Mouse (Mus musculus) hindbrain, embryonic 16.5 days (tissue): Measurements from ENCODE around the gene C2cd2l. TPM values are rescaled to one million over a fixed set of nuclear protein-coding genes. Genes with fewer than 3 reads are reported as not detected.
"Not testable (repeated sequence)": the region's sequence is repeated elsewhere in the genome, so short reads cannot be mapped to it uniquely, and the experiment has no call there.

Experiments used
- ATAC-seq: fragments of 200-750 bp; cut with Nextera tagmentation; 2 replicates; pipeline ENCODE4 v1.8.0; 2017; ENCODE audit warnings: moderate TSS enrichment, moderate library complexity
- H3K27ac ChIP-seq: fragments of 300-500 bp; sonication (generic); 2 replicates; pipeline ENCODE4 v1.5.1; 2014; ENCODE audit warnings: low read depth, mild to moderate bottlenecking, control low read depth, low read length, moderate library complexity
- H3K27me3 ChIP-seq: fragments of 300-500 bp; sonication (generic); replicated peaks from 2 replicates; pipeline ENCODE4 v1.6.1; 2014; ENCODE audit warnings: low read length; ENCODE audit not compliant: control insufficient read depth, insufficient read depth
- H3K36me3 ChIP-seq: fragments of 300-500 bp; sonication (generic); 2 replicates; pipeline ENCODE4 v1.6.1; 2014; ENCODE audit warnings: mild to moderate bottlenecking, low read length, moderate library complexity, mixed read lengths; ENCODE audit not compliant: control insufficient read depth, insufficient read depth
- H3K4me1 ChIP-seq: fragments of 300-500 bp; sonication (generic); 2 replicates; pipeline ENCODE4 v1.6.1; 2014; ENCODE audit warnings: low read depth, low read length; ENCODE audit not compliant: control insufficient read depth, insufficient read depth
- H3K4me2 ChIP-seq: fragments of 300-500 bp; sonication (generic); 2 replicates; pipeline ENCODE4 v1.6.1; 2014; ENCODE audit warnings: mild to moderate bottlenecking, low read length, control low read depth, moderate library complexity
- H3K4me3 ChIP-seq: fragments of 300-500 bp; sonication (generic); 2 replicates; pipeline ENCODE4 v1.5.1; 2014; ENCODE audit warnings: mild to moderate bottlenecking, low read length, control low read depth, moderate library complexity
- H3K9ac ChIP-seq: fragments of 300-500 bp; sonication (generic); 2 replicates; pipeline ENCODE4 v1.6.1; 2014; ENCODE audit warnings: low read depth, mild to moderate bottlenecking, control low read depth, low read length, moderate library complexity
- H3K9me3 ChIP-seq: fragments of 300-500 bp; sonication (generic); 2 replicates; pipeline ENCODE4 v1.6.1; 2014; ENCODE audit warnings: mild to moderate bottlenecking, low read length, moderate library complexity; ENCODE audit not compliant: control insufficient read depth
- WGBS: fragments of 180-500 bp; shearing (Covaris S2); extraction: QIAGEN DNeasy Blood & Tissue Kit; methylation state at CpG from one replicate; pipeline ENCODE4 v1.1.7; 2014; 5-methylcytosine and 5-hydroxymethylcytosine counted together
- polyA plus RNA-seq: library from polyadenylated mRNA; unstranded; fragments of >200 nt; fragmentation: Nextera tagmentation; extraction: Ambion mirVana; gene quantifications from 2 replicates; pipeline ENCODE4 v1.2.1, GENCODE M21; 2015

C2cd2l gene
- 23.1 and 27.1 TPM in 2 replicates for polyA plus RNA-seq

GRCm38 (mm10) chr9:44319887-44320798 is at the start of gene C2cd2l:
C2cd2l (minus strand) TSS chr9:44320285.
- H3K27ac ChIP-seq, result peak within 1 kb of the TSS; percentile 81

GRCm38 (mm10) chr9:44364480-44364879 is 44.4 kb upstream of the C2cd2l start:
- H3K4me1 ChIP-seq, result peaks cover 6% of the 10 kb centered on the region
- ATAC-seq, result no peak
- H3K4me2 ChIP-seq, result no peak overlapping the region
- H3K4me3 ChIP-seq, result no peak overlapping the region
- no peaks in the 10 kb centered on the region; the same call in 1 of the 2 replicates for H3K36me3 ChIP-seq
- no peak overlapping the region for H3K27ac ChIP-seq
- H3K9ac ChIP-seq, result no peak overlapping the region
- H3K9me3 ChIP-seq, result no peaks in the 10 kb centered on the region
- H3K27me3 ChIP-seq, result peaks cover 2% of the 10 kb centered on the region; the same call in 1 of the 2 replicates
- 65% methylated on average over 3 of the region's 3 CpGs for WGBS

More at GRCm38 (mm10) chr9:44319887-44320798, at the start of gene C2cd2l:
- under 1% methylated on average over 64 of the region's 67 CpGs for WGBS
- H3K4me1 ChIP-seq, result peaks cover 23% of the 10 kb centered on the region
- no peaks in the 10 kb centered on the region for H3K9me3 ChIP-seq
- peak; percentile 99 for ATAC-seq
- no peaks in the 10 kb centered on the region for H3K27me3 ChIP-seq
- peak within 1 kb of the TSS; percentile 90 for H3K4me2 ChIP-seq
- H3K9ac ChIP-seq, result peak within 1 kb of the TSS; percentile 97
- peaks cover 4% of the 10 kb centered on the region for H3K36me3 ChIP-seq
- peak within 1 kb of the TSS; percentile 98 for H3K4me3 ChIP-seq

GRCm38 (mm10) chr9:44361931-44362330 is 41.8 kb upstream of the C2cd2l start:
- peak overlapping the region; percentile 67 for H3K4me2 ChIP-seq
- WGBS, result 50% methylated on average over 4 of the region's 4 CpGs
- H3K9ac ChIP-seq, result peak overlapping the region; percentile 62
- H3K9me3 ChIP-seq, H3K27me3 ChIP-seq, H3K4me1 ChIP-seq: not testable (repeated sequence)
- peak overlapping the region; percentile 90 for H3K4me3 ChIP-seq
- peak; percentile 54 for ATAC-seq
- H3K36me3 ChIP-seq, result peaks cover 17% of the 10 kb centered on the region
- H3K27ac ChIP-seq, result peak overlapping the region; percentile 83

GRCm38 (mm10) chr9:44361190-44361917 is 41.3 kb upstream of the C2cd2l start, which contains the start of gene Vps11:
Vps11 (minus strand) TSS chr9:44361670.
- no peaks in the 10 kb centered on the region for H3K9me3 ChIP-seq
- peak within 1 kb of the TSS; percentile 67 for H3K4me2 ChIP-seq
- H3K36me3 ChIP-seq, result peaks cover 19% of the 10 kb centered on the region
- WGBS, result 1% methylated on average over 44 of the region's 44 CpGs
- H3K9ac ChIP-seq, result peak within 1 kb of the TSS; percentile 88
- peak within 1 kb of the TSS; percentile 90 for H3K4me3 ChIP-seq
- H3K27ac ChIP-seq, result peak within 1 kb of the TSS; percentile 83
- H3K4me1 ChIP-seq, result peaks cover 6% of the 10 kb centered on the region
- H3K27me3 ChIP-seq, result peaks cover 2% of the 10 kb centered on the region; the same call in 1 of the 2 replicates
- peak; percentile 94 for ATAC-seq

GRCm38 (mm10) chr9:44357207-44357606 is 37.1 kb upstream of the C2cd2l start:
- WGBS, result 79% methylated on average over 4 of the region's 4 CpGs
- ATAC-seq, result no peak
- H3K4me2 ChIP-seq, result no peak overlapping the region
- H3K27ac ChIP-seq, result no peak overlapping the region
- H3K9ac ChIP-seq, result no peak overlapping the region
- peaks cover 52% of the 10 kb centered on the region for H3K36me3 ChIP-seq
- H3K4me3 ChIP-seq, result no peak overlapping the region
- H3K4me1 ChIP-seq, result peaks cover 6% of the 10 kb centered on the region
- H3K27me3 ChIP-seq, result no peaks in the 10 kb centered on the region
- no peaks in the 10 kb centered on the region for H3K9me3 ChIP-seq

GRCm38 (mm10) chr9:44353142-44353541 is 33.1 kb upstream of the C2cd2l start:
- no peak overlapping the region for H3K4me2 ChIP-seq

GRCm38 (mm10) chr9:44352337-44352736 is 32.3 kb upstream of the C2cd2l start:
- 94% methylated on average over 10 of the region's 10 CpGs for WGBS
- Histone ChIP-seq H3K27me3 (no peaks in the 10 kb centered on the region), H3K27ac (no peak overlapping the region), H3K36me3 (peaks cover 73% of the 10 kb centered on the region), H3K4me3 (no peak overlapping the region), H3K9ac (no peak overlapping the region), H3K4me2 (no peak overlapping the region), H3K4me1 (no peaks in the 10 kb centered on the region), H3K9me3 (no peaks in the 10 kb centered on the region)
- ATAC-seq, result no peak

More at GRCm38 (mm10) chr9:44353142-44353541, 33.1 kb upstream of the C2cd2l start:
- Histone ChIP-seq H3K36me3 (peaks cover 72% of the 10 kb centered on the region), H3K27ac (no peak overlapping the region), H3K4me3 (no peak overlapping the region), H3K27me3 (no peaks in the 10 kb centered on the region), H3K9me3 (no peaks in the 10 kb centered on the region), H3K9ac (no peak overlapping the region), H3K4me1 (no peaks in the 10 kb centered on the region)
- no peak for ATAC-seq
- 92% methylated on average over 6 of the region's 6 CpGs for WGBS

GRCm38 (mm10) chr9:44351396-44351795 is 31.3 kb upstream of the C2cd2l start:
- H3K36me3 ChIP-seq, result peaks cover 74% of the 10 kb centered on the region
- H3K4me1 ChIP-seq, result no peaks in the 10 kb centered on the region
- H3K27me3 ChIP-seq, result no peaks in the 10 kb centered on the region
- H3K9ac ChIP-seq, result no peak overlapping the region
- H3K4me2 ChIP-seq, result no peak overlapping the region
- no peak for ATAC-seq
- 99% methylated on average over 4 of the region's 4 CpGs for WGBS
- H3K9me3 ChIP-seq, result no peaks in the 10 kb centered on the region
- H3K4me3 ChIP-seq, result no peak overlapping the region
- H3K27ac ChIP-seq, result no peak overlapping the region

- H3K4me3 ChIP-seq, result no peak overlapping the region
- no peaks in the 10 kb centered on the region for H3K27me3 ChIP-seq
- no peak for ATAC-seq
- no peak overlapping the region for H3K9ac ChIP-seq
- peaks cover 48% of the 10 kb centered on the region for H3K36me3 ChIP-seq
- no peaks in the 10 kb centered on the region for H3K9me3 ChIP-seq
- H3K4me2 ChIP-seq, result no peak overlapping the region
- WGBS, result 99% methylated on average over 4 of the region's 4 CpGs
- H3K27ac ChIP-seq, result no peak overlapping the region
- H3K4me1 ChIP-seq, result no peaks in the 10 kb centered on the region
Measured at GRCm38 (mm10) chr9:44348546-44348945, 28.5 kb upstream of the C2cd2l start.
